Mouse (Mus musculus) hindbrain, embryonic 12.5 days (tissue): ENCODE results near the gene Slco1c1. TPM values are rescaled to one million over a fixed set of nuclear protein-coding genes. Genes with fewer than 3 reads are reported as not detected.
A peak's percentile ranks its signal among the peaks of the same experiment; 100 is the strongest.
"Not testable (repeated sequence)": the region's sequence is repeated elsewhere in the genome, so short reads cannot be mapped to it uniquely, and the experiment has no call there.

Experiments
- ATAC-seq: fragments of 200-750 bp; cut with Nextera tagmentation; 2 replicates; pipeline ENCODE4 v1.8.0; 2017; ENCODE audit warnings: moderate TSS enrichment; ENCODE audit not compliant: low FRiP score
- H3K27ac ChIP-seq: fragments of 300-500 bp; sonication (generic); 2 replicates; pipeline ENCODE4 v1.5.1; 2016; ENCODE audit warnings: mild to moderate bottlenecking
- H3K27me3 ChIP-seq: fragments of 300-500 bp; sonication (generic); 2 replicates; pipeline ENCODE4 v1.6.1; 2016; ENCODE audit warnings: mild to moderate bottlenecking
- H3K36me3 ChIP-seq: fragments of 300-500 bp; sonication (generic); 2 replicates; pipeline ENCODE4 v1.6.1; 2016; ENCODE audit warnings: mild to moderate bottlenecking
- H3K4me1 ChIP-seq: fragments of 300-500 bp; sonication (generic); 2 replicates; pipeline ENCODE4 v1.6.1; 2016
- H3K4me2 ChIP-seq: fragments of 300-500 bp; sonication (generic); replicated peaks from 2 replicates; pipeline ENCODE4 v1.6.1; 2016; ENCODE audit warnings: mild to moderate bottlenecking
- H3K4me3 ChIP-seq: fragments of 300-500 bp; sonication (generic); 2 replicates; pipeline ENCODE4 v1.5.1; 2016; ENCODE audit warnings: mild to moderate bottlenecking
- H3K9ac ChIP-seq: fragments of 300-500 bp; sonication (generic); 2 replicates; pipeline ENCODE4 v1.6.1; 2016; ENCODE audit warnings: mild to moderate bottlenecking, moderate library complexity
- H3K9me3 ChIP-seq: fragments of 300-500 bp; sonication (generic); replicated peaks from 2 replicates; pipeline ENCODE4 v1.6.1; 2016; ENCODE audit warnings: mild to moderate bottlenecking
- WGBS: fragments of 180-500 bp; shearing (Covaris S2); methylation state at CpG from one replicate; pipeline ENCODE4 v1.1.7; 2016; 5-methylcytosine and 5-hydroxymethylcytosine counted together
- polyA plus RNA-seq: library from polyadenylated mRNA; unstranded; fragments of >200 nt; fragmentation: Nextera tagmentation; extraction: Ambion mirVana; gene quantifications from 2 replicates; pipeline ENCODE4 v1.2.1, GENCODE M21; 2016

Gene Slco1c1
- polyA plus RNA-seq, 1 experiment from 2014 or later, result 6.3 TPM

GRCm38 (mm10) chr6:141530865-141531264, 6.7 kb downstream of the Slco1c1 start:
- no peak overlapping the region for H3K4me3 ChIP-seq
- H3K4me2 ChIP-seq, result no peak overlapping the region
- no peaks in the 10 kb centered on the region for H3K36me3 ChIP-seq
- no peak overlapping the region for H3K9ac ChIP-seq
- 86% methylated on average over 6 of the region's 6 CpGs for WGBS
- H3K9me3 ChIP-seq, result no peaks in the 10 kb centered on the region
- no peak for ATAC-seq
- H3K4me1 ChIP-seq, result no peaks in the 10 kb centered on the region
- no peak overlapping the region for H3K27ac ChIP-seq
- H3K27me3 ChIP-seq, result no peaks in the 10 kb centered on the region

DNA sequence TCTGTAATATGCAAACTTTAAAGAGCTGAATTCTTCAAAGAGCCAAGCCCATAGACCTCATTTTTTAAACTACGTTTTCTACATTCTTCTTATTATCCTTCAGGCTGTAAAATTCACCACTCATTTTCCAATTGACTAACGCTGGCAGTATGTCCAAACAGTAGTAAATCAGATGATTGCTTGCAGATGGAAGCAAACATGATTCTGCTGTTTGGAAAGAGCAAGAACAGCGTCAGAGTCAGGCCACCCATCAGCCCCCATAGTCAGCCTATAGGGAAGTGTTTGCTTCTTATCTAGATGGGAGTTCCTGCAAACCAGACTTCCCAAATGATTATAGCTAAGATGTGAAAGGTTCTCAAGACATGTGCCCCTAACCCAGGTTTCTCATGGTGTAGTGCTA, 13.1 kb downstream of the Slco1c1 start:
- no peak overlapping the region for H3K4me3 ChIP-seq
- ATAC-seq, result no peak
- H3K9me3 ChIP-seq, result no peaks in the 10 kb centered on the region
- no peak overlapping the region for H3K9ac ChIP-seq
- no peak overlapping the region for H3K4me2 ChIP-seq
- H3K27me3 ChIP-seq, result no peaks in the 10 kb centered on the region
- H3K36me3 ChIP-seq, result no peaks in the 10 kb centered on the region
- no peak overlapping the region for H3K27ac ChIP-seq
- WGBS, result 79% methylated on average over 3 of the region's 3 CpGs
- no peaks in the 10 kb centered on the region for H3K4me1 ChIP-seq

GRCm38 (mm10) chr6:141541136-141541535, 17.0 kb downstream of the Slco1c1 start:
- 84% methylated on average over 1 of the region's 1 CpGs for WGBS
- Histone ChIP-seq H3K27me3 (no peaks in the 10 kb centered on the region), H3K27ac (no peak overlapping the region), H3K9me3 (no peaks in the 10 kb centered on the region), H3K36me3 (no peaks in the 10 kb centered on the region), H3K9ac (no peak overlapping the region), H3K4me3 (no peak overlapping the region), H3K4me1 (no peaks in the 10 kb centered on the region), H3K4me2 (no peak overlapping the region)
- no peak for ATAC-seq

DNA sequence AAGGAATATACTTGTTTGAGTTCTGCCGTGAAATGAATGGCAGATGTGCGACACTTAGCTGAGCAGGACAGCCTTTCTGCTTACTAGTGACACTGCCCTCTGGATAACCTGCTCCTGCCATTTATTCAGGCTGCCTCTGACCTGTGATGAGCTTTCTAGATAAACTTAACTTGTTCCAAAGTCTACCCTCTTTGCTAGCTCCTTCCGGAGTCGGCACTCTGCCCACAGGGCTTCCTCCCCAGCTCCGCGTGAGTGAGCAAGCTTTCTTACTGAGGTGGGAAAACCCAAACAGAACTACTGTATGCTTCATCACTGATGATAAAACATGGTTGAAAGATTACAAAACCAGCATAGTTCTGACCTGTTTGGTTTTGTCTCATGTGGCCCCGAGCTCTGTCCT, 19.2 kb downstream of the Slco1c1 start:
- Histone ChIP-seq H3K4me2 (no peak overlapping the region), H3K9ac (no peak overlapping the region), H3K4me3 (no peak overlapping the region), H3K36me3 (no peaks in the 10 kb centered on the region), H3K27ac (no peak overlapping the region), H3K4me1 (no peaks in the 10 kb centered on the region), H3K9me3 (no peaks in the 10 kb centered on the region), H3K27me3 (no peaks in the 10 kb centered on the region)
- no peak for ATAC-seq
- 91% methylated on average over 7 of the region's 7 CpGs for WGBS

- Histone ChIP-seq H3K4me3 (no peak overlapping the region), H3K27ac (no peak overlapping the region), H3K4me2 (no peak overlapping the region), H3K9me3 (no peaks in the 10 kb centered on the region), H3K27me3 (no peaks in the 10 kb centered on the region), H3K4me1 (no peaks in the 10 kb centered on the region), H3K9ac (no peak overlapping the region), H3K36me3 (no peaks in the 10 kb centered on the region)
- WGBS, result 89% methylated on average over 1 of the region's 1 CpGs
- no peak for ATAC-seq
Measured at GRCm38 (mm10) chr6:141558118-141558517, 34.0 kb downstream of the Slco1c1 start.

GRCm38 (mm10) chr6:141567366-141567765, 43.2 kb downstream of the Slco1c1 start:
- H3K27me3 ChIP-seq, result no peaks in the 10 kb centered on the region
- 84% methylated on average over 2 of the region's 2 CpGs for WGBS
- no peak overlapping the region for H3K4me2 ChIP-seq
- no peaks in the 10 kb centered on the region for H3K4me1 ChIP-seq
- no peak overlapping the region for H3K27ac ChIP-seq
- H3K36me3 ChIP-seq, result no peaks in the 10 kb centered on the region
- no peak for ATAC-seq
- H3K4me3 ChIP-seq, result no peak overlapping the region
- H3K9me3 ChIP-seq, result no peaks in the 10 kb centered on the region
- no peak overlapping the region for H3K9ac ChIP-seq

- Histone ChIP-seq H3K27ac (no peak overlapping the region), H3K4me3 (no peak overlapping the region), H3K36me3 (no peaks in the 10 kb centered on the region), H3K27me3 (no peaks in the 10 kb centered on the region), H3K4me2 (no peak overlapping the region), H3K4me1 (no peaks in the 10 kb centered on the region), H3K9me3 (no peaks in the 10 kb centered on the region), H3K9ac (no peak overlapping the region)
- 67% methylated on average over 10 of the region's 10 CpGs for WGBS
- no peak for ATAC-seq
Measured at GRCm38 (mm10) chr6:141567852-141568558, 43.8 kb downstream of the Slco1c1 start.

- no peak overlapping the region for H3K27ac ChIP-seq
- no peaks in the 10 kb centered on the region for H3K9me3 ChIP-seq
- H3K4me3 ChIP-seq, result no peak overlapping the region
- 51% methylated on average over 3 of the region's 3 CpGs for WGBS
- no peak overlapping the region for H3K9ac ChIP-seq
- no peaks in the 10 kb centered on the region for H3K4me1 ChIP-seq
- peak; percentile 54; the same call in 1 of the 2 replicates for ATAC-seq
- H3K27me3 ChIP-seq, result no peaks in the 10 kb centered on the region
- H3K36me3 ChIP-seq, result no peaks in the 10 kb centered on the region
- no peak overlapping the region for H3K4me2 ChIP-seq
Measured at GRCm38 (mm10) chr6:141568559-141568946, 44.4 kb downstream of the Slco1c1 start.

DNA sequence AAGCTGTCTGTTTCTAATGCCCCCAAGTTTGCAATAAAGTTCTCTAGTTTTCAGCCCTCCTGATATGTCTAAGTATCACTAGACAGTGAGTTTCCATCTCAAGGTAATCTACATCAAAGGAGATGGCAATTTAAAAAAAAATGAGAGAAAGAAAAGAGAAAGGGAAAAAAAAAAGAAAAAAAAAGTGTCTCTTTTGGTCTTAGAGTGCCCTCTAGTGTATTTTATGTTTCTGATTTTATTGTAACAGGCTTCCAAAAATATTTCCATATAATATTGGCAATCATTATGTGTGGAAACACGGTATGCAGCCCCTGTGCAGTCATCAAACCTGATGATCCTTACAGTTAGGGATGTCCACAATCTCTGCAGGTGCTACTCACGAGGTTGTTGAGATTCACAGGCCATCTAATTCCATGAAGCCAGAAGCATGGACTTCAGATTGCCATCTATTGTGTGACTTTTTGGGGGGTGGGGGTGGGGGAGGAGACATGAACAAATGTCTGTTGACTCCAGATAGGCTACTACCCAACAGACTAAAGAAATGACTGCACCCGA, 52.6 kb downstream of the Slco1c1 start:
- ATAC-seq, result no peak
- Histone ChIP-seq H3K9me3 (no peaks in the 10 kb centered on the region), H3K36me3 (no peaks in the 10 kb centered on the region), H3K4me1 (no peaks in the 10 kb centered on the region), H3K4me3 (no peak overlapping the region), H3K9ac (no peak overlapping the region), H3K27ac (no peak overlapping the region), H3K27me3 (no peaks in the 10 kb centered on the region), H3K4me2 (no peak overlapping the region)
- WGBS, result 52% methylated on average over 3 of the region's 3 CpGs

DNA sequence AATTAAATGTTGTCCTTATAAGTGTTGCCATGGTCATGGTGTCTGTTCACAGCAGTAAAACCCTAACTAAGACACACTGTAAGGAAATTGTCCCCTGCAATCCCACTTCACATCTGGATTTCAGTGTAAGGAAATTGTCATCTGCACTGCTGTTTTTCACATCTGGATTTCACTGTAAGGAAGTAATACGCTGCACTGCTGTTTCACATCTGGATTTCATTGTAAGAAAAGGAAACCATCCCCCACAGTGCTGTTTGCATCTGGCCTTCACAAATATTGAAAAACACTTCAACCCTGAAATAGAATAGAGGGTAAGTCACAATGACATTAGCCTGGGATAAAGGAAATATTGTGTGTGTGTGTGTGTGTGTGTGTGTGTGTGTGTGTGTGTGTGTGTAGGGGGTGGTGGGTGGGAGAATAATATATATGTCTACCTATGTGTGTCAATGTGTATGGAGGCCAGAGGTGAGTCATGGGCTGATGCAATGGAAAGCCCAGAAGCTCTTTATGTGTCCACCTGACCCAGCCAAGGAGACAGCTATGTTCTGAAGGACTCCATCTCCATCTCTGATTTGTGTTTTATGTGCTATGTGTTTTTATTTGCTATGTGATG, 60.7 kb downstream of the Slco1c1 start:
- Histone ChIP-seq H3K4me3 (no peak overlapping the region), H3K36me3 (no peaks in the 10 kb centered on the region), H3K4me2 (no peak overlapping the region), H3K9me3 (no peaks in the 10 kb centered on the region), H3K27me3 (no peaks in the 10 kb centered on the region), H3K9ac (no peak overlapping the region), H3K4me1 (no peaks in the 10 kb centered on the region), H3K27ac (no peak overlapping the region)
- WGBS, result 76% methylated on average over 1 of the region's 1 CpGs
- no peak for ATAC-seq

DNA sequence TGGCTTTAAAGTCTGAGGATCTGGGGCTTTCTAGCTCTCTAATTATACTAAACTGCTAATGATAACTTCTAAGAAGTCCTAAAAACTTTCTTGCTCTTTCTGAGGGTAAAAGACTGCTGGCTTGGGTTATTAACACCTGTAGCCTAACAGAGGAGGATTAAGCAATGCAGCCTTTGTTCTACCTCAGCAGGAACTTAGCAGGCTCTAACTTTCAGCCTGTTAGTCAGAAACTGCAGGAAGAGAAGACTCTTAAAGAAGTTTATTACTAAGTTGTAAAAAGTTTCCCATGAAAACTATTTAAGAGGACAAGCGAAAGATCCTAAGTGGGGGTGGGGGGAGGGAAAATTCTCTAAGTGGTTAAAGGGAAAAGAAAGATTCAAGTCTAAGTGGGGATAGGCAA, 65.8 kb downstream of the Slco1c1 start:
- H3K36me3 ChIP-seq, result no peaks in the 10 kb centered on the region
- no peaks in the 10 kb centered on the region for H3K4me1 ChIP-seq
- H3K27me3 ChIP-seq, result no peaks in the 10 kb centered on the region
- ATAC-seq, result no peak
- 68% methylated on average over 1 of the region's 1 CpGs for WGBS
- H3K27ac ChIP-seq, result no peak overlapping the region
- H3K9ac ChIP-seq, result no peak overlapping the region
- H3K4me2 ChIP-seq, result no peak overlapping the region
- no peaks in the 10 kb centered on the region for H3K9me3 ChIP-seq
- H3K4me3 ChIP-seq, result no peak overlapping the region

DNA sequence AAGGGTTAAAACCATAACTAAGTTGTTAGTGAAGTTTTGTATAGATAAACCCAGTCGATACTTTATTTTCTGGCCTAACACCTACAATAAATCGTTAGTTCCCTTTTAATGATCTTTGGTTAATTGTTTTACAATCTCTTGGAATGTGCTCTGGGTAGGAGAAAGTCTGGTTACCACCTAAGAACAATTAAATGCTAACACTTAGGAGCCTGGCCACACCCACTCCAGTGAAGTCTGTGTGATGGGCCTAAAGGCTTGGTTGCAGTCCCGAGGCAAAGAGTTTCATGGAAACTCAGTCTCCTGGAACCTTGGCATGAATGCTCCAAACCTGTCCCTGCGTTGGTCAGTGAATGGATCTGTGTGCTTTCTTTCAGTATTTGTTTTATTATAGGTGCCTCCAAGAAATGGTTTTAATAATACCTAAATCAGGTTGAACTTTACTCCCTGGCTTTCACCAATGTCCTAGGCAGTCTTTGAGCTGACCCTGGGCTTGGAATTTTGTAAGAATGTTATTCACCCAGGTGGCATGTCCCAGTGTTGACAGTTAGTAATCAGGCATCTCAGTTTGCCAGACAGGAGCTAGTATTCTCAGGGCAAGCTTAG, 66.5 kb downstream of the Slco1c1 start:
- not testable (repeated sequence) for H3K9ac ChIP-seq, H3K4me2 ChIP-seq, H3K4me3 ChIP-seq, ATAC-seq, H3K27me3 ChIP-seq, H3K4me1 ChIP-seq, H3K36me3 ChIP-seq, H3K9me3 ChIP-seq, H3K27ac ChIP-seq
- 51% methylated on average over 4 of the region's 4 CpGs for WGBS
